Mouse (Mus musculus) bone marrow macrophage, adult 2 months (primary cell): ENCODE data around the gene Retn. TPM values are rescaled to one million over a fixed set of nuclear protein-coding genes. Genes with fewer than 3 reads are reported as not detected.

Source experiments
- H3K27ac ChIP-seq: 2 replicates; pipeline ENCODE4 v1.5.1; 2012; ENCODE audit warnings: low read depth, low read length; ENCODE audit not compliant: insufficient read depth
- H3K4me1 ChIP-seq: 2 replicates; pipeline ENCODE4 v1.6.1; 2012; ENCODE audit warnings: low read length; ENCODE audit not compliant: control insufficient read depth, insufficient read depth
- H3K4me3 ChIP-seq: 2 replicates; pipeline ENCODE4 v1.5.1; 2012; ENCODE audit warnings: mild to moderate bottlenecking, low read length, moderate library complexity; ENCODE audit not compliant: insufficient read depth
- CTCF ChIP-seq: IDR thresholded peaks from 2 replicates; pipeline ENCODE4 v1.5.1; 2012; ENCODE audit warnings: low read depth, mild to moderate bottlenecking, low read length, moderate library complexity
- POLR2A ChIP-seq: IDR thresholded peaks from 2 replicates; pipeline ENCODE4 v1.6.1; 2012; ENCODE audit warnings: mild to moderate bottlenecking, low read depth, low read length, borderline replicate concordance
- polyA plus RNA-seq: library from polyadenylated mRNA; stranded (reverse); fragments of >200 nt; gene quantifications from 2 replicates; pipeline ENCODE4 v1.2.4, GENCODE M21; 2012; ENCODE audit not compliant: missing spikeins, insufficient read depth, insufficient read length

Gene Retn
- polyA plus RNA-seq, 1 experiment, result not detected

DNA sequence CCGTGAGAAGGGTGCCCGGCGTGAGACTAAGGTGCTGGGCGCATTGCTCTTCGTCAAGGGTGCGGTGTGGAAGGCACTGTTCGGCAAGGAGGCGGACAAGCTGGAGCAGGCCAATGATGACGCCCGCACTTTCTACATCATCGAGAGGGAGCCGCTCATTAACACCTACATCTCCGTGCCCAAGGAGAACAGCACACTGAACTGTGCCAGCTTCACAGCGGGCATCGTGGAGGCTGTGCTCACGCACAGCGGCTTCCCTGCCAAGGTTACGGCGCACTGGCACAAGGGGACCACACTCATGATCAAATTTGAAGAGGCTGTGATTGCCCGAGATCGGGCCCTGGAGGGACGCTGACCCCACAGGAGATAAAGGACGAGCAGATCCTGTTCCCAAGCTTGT is 23.7 kb downstream of the Retn start:
- Histone ChIP-seq H3K4me1 (peaks cover 3% of the 10 kb centered on the region; the same call in 1 of the 2 replicates), H3K27ac (no peak overlapping the region), H3K4me3 (no peak overlapping the region)
- no peak for TF ChIP-seq POLR2A

GRCm38 (mm10) chr8:3679656-3680055 is 24.1 kb downstream of the Retn start:
- TF ChIP-seq CTCF, result no peak
- TF ChIP-seq POLR2A, result no peak
- H3K4me1 ChIP-seq, result peaks cover 3% of the 10 kb centered on the region; the same call in 1 of the 2 replicates
- H3K4me3 ChIP-seq, result no peak overlapping the region
- no peak overlapping the region for H3K27ac ChIP-seq

GRCm38 (mm10) chr8:3682435-3682834 is 26.9 kb downstream of the Retn start:
- Histone ChIP-seq H3K4me1 (no peaks in the 10 kb centered on the region), H3K4me3 (no peak overlapping the region), H3K27ac (no peak overlapping the region)
- TF ChIP-seq POLR2A, result no peak
- no peak for TF ChIP-seq CTCF

DNA sequence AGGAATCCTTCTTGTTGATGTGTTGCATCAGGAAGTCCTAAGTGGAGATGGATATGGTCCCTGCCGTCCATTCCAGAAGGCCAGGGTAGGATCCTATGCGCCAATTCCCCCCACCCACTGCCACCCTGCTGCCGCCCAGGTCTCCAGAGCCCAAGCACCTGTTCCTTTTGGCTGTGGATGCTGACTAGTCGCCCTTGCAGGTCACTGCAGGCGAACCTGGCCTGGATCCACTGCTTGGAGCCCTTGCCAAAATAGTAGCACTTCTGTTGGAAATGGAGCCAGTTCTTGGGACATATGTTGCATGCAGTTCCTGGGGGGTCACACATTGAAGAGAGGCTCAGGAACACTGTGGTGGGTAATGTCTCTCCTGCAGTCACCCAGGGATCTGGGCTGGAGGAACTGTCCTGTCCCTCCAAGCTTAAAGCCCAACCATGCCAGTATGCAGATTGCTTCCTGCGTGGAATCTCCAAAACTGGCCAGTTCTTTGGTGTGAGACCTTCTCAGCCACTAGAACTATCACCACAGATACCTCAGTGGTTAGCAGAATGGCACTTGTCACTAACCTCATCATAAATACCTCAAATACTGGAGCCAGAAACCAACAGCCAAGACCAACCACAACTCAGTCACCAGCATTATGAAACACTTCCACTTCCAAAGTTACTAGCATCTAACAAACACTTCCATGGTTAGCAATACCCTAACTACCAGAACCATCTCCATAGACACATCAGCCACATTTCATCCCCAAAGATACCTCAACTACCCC is 28.0 kb downstream of the Retn start:
- Histone ChIP-seq H3K4me3 (no peak overlapping the region), H3K4me1 (no peaks in the 10 kb centered on the region), H3K27ac (no peak overlapping the region)
- TF ChIP-seq POLR2A (no peak), CTCF (no peak)

DNA sequence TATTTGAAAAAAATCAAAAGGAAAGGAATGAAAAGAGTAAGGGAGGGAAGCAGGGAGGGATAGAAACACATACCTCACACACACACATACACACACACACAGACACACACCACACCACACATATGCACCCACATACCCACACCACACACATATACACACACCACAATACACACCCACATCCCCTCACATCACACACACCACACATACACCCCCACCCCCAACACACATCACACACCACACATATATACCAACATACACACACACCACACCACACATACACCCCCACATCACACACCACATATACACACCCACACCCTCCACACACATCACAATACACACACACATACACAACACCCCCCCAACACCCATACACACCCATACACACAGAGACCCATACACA is 29.0 kb downstream of the Retn start:
- Histone ChIP-seq H3K4me1 (no peaks in the 10 kb centered on the region), H3K27ac (no peak overlapping the region), H3K4me3 (no peak overlapping the region)
- TF ChIP-seq POLR2A, result no peak
- TF ChIP-seq CTCF, result no peak

- no peak for TF ChIP-seq POLR2A
- TF ChIP-seq CTCF, result no peak
- H3K27ac ChIP-seq, result no peak overlapping the region
- H3K4me1 ChIP-seq, result no peaks in the 10 kb centered on the region
- H3K4me3 ChIP-seq, result no peak overlapping the region
Measured at GRCm38 (mm10) chr8:3685422-3685821, 29.9 kb downstream of the Retn start.

- TF ChIP-seq POLR2A, result no peak
- TF ChIP-seq CTCF, result no peak
- Histone ChIP-seq H3K27ac (no peak overlapping the region), H3K4me1 (no peaks in the 10 kb centered on the region), H3K4me3 (no peak overlapping the region)
Measured at GRCm38 (mm10) chr8:3687537-3687936, 32.0 kb downstream of the Retn start.

- no peak overlapping the region for H3K4me3 ChIP-seq
- no peak for TF ChIP-seq CTCF
- TF ChIP-seq POLR2A, result no peak
- H3K4me1 ChIP-seq, result no peaks in the 10 kb centered on the region
- no peak overlapping the region for H3K27ac ChIP-seq
Measured at GRCm38 (mm10) chr8:3690774-3691173, 35.2 kb downstream of the Retn start.

- TF ChIP-seq CTCF (no peak), POLR2A (no peak)
- no peaks in the 10 kb centered on the region for H3K4me1 ChIP-seq
- H3K27ac ChIP-seq, result no peak within 1 kb of the TSS
- H3K4me3 ChIP-seq, result no peak within 1 kb of the TSS
Measured at GRCm38 (mm10) chr8:3694121-3694520, 38.6 kb downstream of the Retn start, which contains the start of gene Fcer2a. Fcer2a (minus strand) TSS chr8:3694175.

GRCm38 (mm10) chr8:3701491-3701890 is 45.9 kb downstream of the Retn start:
- H3K27ac ChIP-seq, result no peak overlapping the region
- no peak overlapping the region for H3K4me3 ChIP-seq

More at GRCm38 (mm10) chr8:3701491-3701890, 45.9 kb downstream of the Retn start:
- H3K4me1 ChIP-seq, result no peaks in the 10 kb centered on the region
- TF ChIP-seq CTCF (no peak), POLR2A (no peak)
